Mouse (Mus musculus): Measurements from ENCODE around the gene 4930469K13Rik. TPM values are rescaled to one million over a fixed set of nuclear protein-coding genes. Genes with fewer than 3 reads are reported as not detected.

The 4930469K13Rik gene
- total RNA-seq, 4 experiments from 2014 or later: not detected

- DNase-seq (ENCODE audit: low spot score in 2 of 2): no peak
These were observed 18.6 kb downstream of the 4930469K13Rik start for GRCm38 (mm10) chr11:34079542-34080464.

DNA sequence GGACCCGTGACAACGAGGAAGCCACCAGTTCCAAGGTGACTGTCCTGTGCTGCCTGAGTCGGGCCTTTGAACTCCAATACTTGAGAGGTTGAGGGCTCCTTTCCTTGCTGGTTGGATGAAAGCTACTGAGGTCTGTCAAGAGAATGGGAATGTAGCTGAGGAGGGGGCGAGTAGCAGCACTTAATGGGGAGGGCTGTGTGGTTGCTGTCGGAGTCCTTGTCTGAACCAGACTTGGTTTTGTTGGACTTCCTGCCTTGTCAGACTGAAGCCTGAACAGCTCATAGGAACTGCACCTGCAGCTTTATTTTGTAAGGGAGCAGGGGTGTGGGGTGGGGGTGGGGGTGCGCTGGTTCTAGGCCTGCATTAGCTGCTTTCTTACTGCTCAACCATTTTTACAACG is 19.8 kb downstream of the 4930469K13Rik start:
- no peak for DNase-seq (ENCODE audit: low spot score in 2 of 2)

DNA sequence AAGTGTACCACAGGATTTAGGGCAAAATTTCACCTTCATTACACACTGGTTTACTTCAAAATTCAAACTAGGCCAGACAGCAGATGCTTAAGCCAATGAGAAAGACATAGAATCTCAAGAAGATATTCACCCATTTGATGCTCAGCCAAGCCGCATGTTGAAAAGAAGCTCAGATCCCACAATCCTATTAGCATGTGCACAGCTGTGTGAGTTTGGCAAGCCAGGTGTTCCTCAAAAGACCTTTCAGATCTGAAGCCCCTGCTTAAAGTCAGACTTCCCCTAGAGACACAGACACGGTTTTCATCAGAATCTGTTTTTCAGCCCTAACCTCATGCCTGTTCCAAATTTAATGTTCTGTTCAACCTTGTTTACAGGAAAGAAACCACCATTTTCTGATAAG is 20.5 kb downstream of the 4930469K13Rik start:
- no peak for DNase-seq (ENCODE audit: low spot score in 2 of 2)

DNA sequence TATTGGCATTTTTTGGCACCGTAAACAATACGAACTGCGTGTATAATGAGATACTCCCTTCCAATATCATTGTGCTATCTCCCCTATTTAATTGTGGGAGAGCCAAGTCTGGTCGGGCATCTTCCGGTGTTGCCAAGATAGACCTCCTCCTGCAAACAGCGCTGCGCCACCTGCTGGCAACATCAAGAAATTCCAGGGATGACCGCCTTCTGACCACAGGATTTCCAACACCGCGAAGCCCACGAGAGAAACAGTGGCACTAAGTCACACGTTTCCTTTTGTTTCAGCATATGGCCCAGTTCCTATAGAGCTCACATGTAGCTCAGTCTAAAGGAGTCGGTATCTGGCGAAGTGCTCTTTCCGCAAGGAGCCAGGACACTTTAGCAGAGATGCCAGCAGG is 24.6 kb downstream of the 4930469K13Rik start:
- peak in 1 of 2 experiments; percentile 34 for DNase-seq (ENCODE audit: low spot score in 2 of 2)

DNA sequence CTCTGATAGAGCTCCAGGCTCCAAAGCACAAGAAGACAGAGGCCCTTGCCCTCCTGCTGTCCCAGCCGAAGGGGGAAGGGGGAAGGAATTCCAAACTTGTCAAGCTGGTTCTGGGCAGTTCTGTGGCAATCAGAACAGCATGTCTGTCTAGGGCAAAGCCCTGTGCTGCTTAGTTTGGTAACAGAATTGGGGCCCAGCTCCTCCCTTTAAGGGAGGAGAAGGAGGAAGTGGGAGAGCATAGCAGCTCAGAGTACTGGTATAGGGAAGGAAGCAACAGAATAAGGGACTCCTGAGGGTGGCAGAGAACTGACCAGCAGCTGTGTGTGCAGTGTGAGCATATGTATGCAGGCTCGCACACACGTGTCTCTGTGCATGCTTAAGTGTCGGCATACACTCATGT is 26.0 kb downstream of the 4930469K13Rik start:
- no peak for DNase-seq (ENCODE audit: low spot score in 2 of 2)

GRCm38 (mm10) chr11:34070596-34070995 is 27.8 kb downstream of the 4930469K13Rik start:
- no peak for DNase-seq (ENCODE audit: low spot score in 2 of 2)

- DNase-seq (ENCODE audit: low spot score in 2 of 2): no peak
These were observed 34.5 kb downstream of the 4930469K13Rik start for GRCm38 (mm10) chr11:34063702-34064485.

DNA sequence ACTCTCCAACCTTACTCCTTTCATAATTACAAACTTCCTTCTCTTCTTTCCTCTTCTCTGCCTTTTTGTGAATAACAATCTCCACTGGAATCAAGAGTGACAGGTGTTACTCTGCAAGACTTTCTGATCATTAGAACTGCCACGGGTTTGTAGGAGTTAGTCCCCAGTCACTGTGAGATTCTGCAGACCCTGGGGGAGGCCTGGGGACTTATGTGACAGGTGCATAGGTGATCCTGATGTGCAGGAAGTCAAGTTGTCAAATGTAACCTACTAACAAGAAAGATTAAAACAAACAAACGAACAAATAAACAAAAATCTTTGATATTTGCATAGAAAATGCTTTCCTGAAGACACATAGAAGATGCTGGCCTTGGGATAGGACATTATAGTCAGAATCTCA is 35.1 kb downstream of the 4930469K13Rik start:
- DNase-seq (ENCODE audit: low spot score in 2 of 2): no peak

DNA sequence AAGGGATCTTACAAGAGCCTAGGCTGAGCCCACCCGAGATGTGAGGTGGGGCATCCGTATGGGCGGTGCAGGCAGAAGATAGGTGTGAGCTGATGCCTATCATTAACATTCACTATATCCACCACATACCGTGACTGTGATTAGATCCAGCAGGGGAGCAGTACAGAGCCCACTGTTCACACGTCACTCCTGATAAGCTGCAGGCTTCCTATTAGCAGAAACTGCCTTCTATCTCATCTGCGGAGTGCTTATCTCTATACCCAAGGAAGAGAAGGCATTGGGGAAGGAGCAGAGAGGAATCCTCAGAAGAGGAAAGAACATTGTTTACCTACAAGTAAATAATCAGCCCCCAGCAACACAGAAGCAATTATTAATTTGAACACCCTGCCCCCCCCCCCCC is 36.6 kb downstream of the 4930469K13Rik start:
- DNase-seq (ENCODE audit: low spot score in 2 of 2): no peak

DNA sequence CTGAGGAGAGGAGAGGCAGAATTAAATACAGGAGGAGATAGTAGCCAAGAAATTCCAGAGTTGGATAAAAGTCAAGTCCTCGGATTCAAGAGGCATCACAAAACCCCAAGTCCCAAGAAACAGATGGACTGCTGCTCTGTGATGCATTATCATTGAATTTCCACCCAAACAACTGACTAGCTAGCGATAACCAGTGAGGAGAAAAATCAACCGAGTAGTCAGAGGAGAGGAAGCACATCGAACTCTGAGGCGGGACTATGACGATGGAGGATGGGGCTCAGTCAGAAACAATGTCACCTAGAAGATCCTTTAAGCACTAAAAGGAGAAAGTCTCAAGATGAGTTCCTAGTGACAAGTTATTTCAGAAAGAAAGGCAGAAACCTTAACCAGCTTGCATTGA is 39.4 kb downstream of the 4930469K13Rik start:
- no peak for DNase-seq (ENCODE audit: low spot score in 2 of 2)

DNA sequence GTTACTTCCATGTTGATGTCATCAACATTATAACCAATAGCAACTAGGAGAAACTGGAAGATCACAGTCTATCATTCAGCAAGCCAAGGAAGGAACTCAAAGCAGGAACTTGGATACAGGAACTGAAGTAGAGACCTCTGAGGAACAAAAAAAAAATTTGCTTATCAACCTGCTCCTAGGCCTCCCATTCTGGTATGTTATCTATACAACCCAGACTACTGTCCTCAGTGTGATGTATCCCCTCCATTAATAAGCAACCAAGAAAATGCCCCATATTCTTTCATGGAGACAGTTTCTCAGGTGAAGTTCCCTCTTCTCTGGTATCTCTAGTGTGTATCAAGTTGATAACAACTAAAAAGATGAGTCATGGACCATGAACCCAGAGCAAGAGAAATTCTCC is 40.0 kb downstream of the 4930469K13Rik start:
- DNase-seq (ENCODE audit: low spot score in 2 of 2): no peak

DNA sequence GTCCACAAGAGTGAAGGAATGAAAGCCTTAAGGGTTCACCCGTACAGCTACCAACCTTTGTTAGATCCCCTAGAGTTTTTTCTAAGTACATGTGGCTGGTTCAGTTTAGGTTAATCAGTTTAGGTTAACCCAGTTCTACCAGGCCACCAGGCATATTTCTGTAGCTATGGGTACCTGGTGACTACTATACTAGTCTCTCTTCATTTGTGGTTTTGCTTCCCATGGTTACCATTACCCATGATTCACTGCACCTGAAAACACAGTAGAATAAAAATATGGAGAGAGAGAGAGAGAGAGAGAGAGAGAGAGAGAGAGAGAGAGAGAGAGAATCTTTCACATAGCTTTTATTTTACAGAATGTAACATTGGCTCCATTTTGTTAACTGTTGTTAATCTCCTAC is 41.6 kb downstream of the 4930469K13Rik start:
- DNase-seq (ENCODE audit: low spot score in 2 of 2): no peak

DNA sequence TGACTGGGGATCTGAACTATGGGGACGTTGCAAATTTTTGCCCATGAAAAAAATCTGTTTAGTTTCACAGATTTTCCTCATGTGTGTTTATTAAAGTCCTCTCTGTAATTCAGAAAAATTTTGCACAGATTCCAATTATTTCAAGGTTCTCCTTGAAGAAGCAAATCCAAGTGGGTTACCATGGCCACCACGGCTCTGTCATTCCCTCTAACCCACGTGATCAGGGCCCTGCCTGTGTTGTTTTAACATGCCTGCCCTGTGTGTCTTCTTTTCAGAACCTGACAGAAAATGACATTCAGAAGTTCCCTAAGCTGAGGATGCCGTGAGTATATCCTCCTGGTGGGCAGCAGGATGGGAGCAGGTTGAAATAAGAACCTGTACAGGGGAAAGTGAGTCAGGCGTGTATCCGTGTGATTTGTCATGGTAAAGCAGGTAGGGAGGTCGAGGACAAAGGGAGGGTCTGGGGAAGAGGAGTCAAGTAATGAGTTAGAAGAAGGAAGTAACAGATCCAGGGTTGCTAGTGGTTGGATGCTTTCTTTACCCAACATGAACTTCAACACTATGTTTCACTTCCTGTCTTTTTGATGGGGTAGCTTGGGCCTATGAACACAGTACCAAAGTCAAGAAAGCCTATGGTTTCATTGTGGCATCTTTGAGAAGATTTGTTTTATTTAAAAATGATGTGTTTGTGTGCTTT is 44.2 kb downstream of the 4930469K13Rik start:
- DNase-seq (ENCODE audit: low spot score in 2 of 2): peak in 1 of 2 experiments; percentile 14

GRCm38 (mm10) chr11:34053031-34053818 is 45.1 kb downstream of the 4930469K13Rik start:
- no peak for DNase-seq (ENCODE audit: low spot score in 2 of 2)

GRCm38 (mm10) chr11:34050643-34051042 is 47.7 kb downstream of the 4930469K13Rik start:
- no peak for DNase-seq (ENCODE audit: low spot score in 2 of 2)

DNA sequence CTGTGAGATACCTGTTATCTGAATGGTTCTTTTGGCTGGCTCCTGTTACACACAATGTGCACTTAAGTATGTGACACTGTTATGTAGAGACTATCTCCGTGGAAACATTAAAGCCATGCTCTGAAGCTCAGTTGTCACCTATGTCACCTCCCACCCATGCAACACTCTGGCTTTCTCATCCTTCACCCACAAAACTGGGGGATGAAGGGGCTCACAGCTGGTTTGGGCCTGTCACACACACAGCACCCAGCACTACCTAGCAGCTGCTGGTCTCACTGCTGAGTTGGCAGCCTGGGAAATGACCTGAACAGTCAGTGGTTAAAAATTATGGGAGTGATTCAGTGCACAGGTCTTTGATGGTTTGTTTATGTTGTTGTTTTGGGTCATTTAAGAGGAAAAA is 48.3 kb downstream of the 4930469K13Rik start:
- DNase-seq (ENCODE audit: low spot score in 2 of 2): no peak

DNA sequence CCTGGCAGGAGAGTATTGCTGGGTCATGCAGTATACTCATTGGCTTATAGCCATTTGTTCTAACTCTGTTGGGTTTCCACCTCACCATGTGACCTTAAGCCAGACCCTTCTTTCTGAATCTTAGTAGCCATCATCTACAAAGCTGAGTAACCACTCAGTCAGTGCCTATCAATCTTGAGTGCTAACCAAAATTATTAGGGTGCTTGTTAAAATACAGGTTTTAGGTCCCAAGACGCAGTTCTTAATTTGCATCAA is 49.3 kb downstream of the 4930469K13Rik start:
- no peak for DNase-seq (ENCODE audit: low spot score in 2 of 2)

DNA sequence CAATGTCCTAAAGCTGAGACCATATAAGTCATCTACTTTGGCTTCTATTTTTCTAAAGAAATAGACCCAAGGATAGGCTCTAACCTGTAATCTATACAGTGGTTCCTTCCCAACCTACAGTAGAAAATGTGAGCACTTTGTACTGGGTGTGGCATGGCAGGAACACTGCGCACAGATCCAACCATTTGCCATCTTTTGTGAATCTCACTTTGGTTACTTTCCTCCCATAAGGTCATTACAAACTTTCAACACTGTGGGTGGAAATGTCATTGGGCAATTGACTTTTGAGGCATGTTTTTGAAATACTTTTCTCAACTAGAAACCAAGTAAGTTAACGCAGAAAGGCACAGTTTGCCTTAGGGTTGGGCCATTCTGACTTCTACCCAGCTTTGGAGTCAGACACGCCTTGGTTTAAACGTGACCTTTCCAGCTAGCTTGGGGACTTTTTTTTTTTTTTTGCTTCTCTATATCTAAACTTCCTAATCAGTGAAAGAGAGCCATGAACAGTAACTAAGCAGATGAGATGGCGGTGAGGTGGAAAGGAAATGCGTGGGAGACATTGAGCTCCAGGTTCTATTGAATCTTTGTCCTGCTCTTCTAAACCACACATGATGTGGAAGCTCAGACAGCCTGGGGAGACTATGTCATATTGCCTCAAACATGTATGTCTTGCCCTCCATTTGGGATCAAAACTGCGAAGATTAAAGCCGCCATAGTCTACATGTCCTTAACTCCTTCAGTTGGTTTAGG is 49.8 kb downstream of the 4930469K13Rik start:
- no peak for DNase-seq (ENCODE audit: low spot score in 2 of 2)

DNA sequence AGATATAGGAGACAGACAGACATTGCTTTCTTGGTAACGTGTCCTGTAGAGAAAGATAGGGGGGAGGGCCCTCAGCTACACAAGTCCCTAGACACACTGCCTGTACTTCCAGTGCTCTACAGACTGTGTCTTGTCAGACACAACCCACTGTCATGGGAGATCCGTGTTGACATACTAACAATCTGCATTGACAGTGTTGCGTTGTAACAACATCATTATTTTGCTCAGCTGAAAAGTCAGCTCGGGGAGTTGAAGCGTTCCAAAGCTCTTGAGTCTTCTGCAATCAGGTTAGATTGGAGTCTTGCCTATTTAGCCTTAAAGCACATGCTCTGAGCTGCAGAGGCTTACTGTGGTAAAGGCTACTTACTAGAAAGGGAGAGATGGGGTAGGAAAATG is 50.8 kb downstream of the 4930469K13Rik start:
- no peak for DNase-seq (ENCODE audit: low spot score in 2 of 2)

GRCm38 (mm10) chr11:34046767-34047541 is 51.4 kb downstream of the 4930469K13Rik start, which contains the start of gene Lcp2:
Gene Lcp2, plus strand, starts transcription at chr11:34046920.
- DNase-seq (ENCODE audit: low spot score in 2 of 2): no peak
